Mouse (Mus musculus) lung, postnatal 0 days (tissue): ENCODE data around the gene Neu2.

Experiments used
- CTCF ChIP-seq: IDR thresholded peaks from 2 replicates; pipeline ENCODE4 v1.5.1; 2016; ENCODE audit warnings: antibody characterized with exemption, mild to moderate bottlenecking
- EP300 ChIP-seq: IDR thresholded peaks from 2 replicates; pipeline ENCODE4 v1.6.1; 2016; ENCODE audit warnings: antibody characterized with exemption, mild to moderate bottlenecking, control low read depth

GRCm38 (mm10) chr1:87574353-87574752, 64.7 kb downstream of the Neu2 start:
- TF ChIP-seq CTCF = no peak
- no peak for TF ChIP-seq EP300
